15 mouse cellular contexts compared by ENCODE assay signal in the genomic region with DNA sequence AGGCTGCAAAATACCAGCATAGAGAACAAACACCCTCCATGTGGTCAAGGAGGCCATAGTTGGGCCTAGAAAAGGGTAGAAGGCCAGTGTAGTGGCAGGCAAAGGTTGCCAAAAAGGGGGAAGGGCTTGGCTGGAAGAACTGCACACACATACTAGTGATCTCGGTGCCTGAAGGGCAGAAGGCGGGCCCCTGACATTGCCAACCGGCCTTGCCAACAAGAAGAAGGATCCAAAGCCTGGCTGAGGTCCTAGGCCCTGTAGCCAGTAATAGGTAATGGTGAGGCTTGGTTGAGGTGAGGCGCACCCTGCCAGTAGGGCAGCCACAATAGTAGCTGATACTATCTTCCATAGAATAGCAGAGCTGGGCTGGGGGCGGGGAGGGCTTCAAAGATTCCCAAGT.
A peak's percentile ranks its signal among the peaks of the same experiment; 100 is the strongest.
DNase-seq lines count a peak whose midpoint lies in the region; ATAC-seq and TF ChIP-seq lines count a peak whose summit lies in the region.
"Had no signal": no experiment of that assay in that cellular context is flagged by ENCODE, and none has a peak within 500 bp of the region (broad histone marks: within the 10 kb centered on the region; RNA-seq: fewer than 3 reads in every experiment).

No protein-coding gene starts in this region.

- no peak for TF ChIP-seq POLR2A in liver, adult 2 months (IDR thresholded peaks at IDR 0.05; ENCODE audit: extremely low read depth, insufficient read depth, low read length)

- H3K27ac ChIP-seq in liver, adult 2 months (replicated peaks; ENCODE audit: insufficient read depth, low read depth, low read length) = no peak overlapping the region
- H3K27ac ChIP-seq in liver, embryonic 11.5 days (ENCODE audit: low read depth, low read length) = no peak overlapping the region
- H3K27ac ChIP-seq: forebrain, embryonic 15.5 days; intestine, embryonic 15.5 days; liver, embryonic 12.5 days; midbrain, embryonic 13.5 days had no signal

- H3K36me3 ChIP-seq in liver, adult 2 months (ENCODE audit: control insufficient read depth, insufficient read depth, low read length) = no peaks in the 10 kb centered on the region
- H3K36me3 ChIP-seq in liver, embryonic 11.5 days (ENCODE audit: control insufficient read depth, insufficient read depth, low read length) = no peaks in the 10 kb centered on the region
- H3K36me3 ChIP-seq: forebrain, embryonic 15.5 days; intestine, embryonic 15.5 days; liver, embryonic 12.5 days; midbrain, embryonic 13.5 days had no signal

- DNase-seq in gastrocnemius, adult 18-20 months (ENCODE audit: low spot score) = peak; percentile 80
- no peak for DNase-seq in gastrocnemius, postnatal 4 days (ENCODE audit: low spot score in 2 of 2)
- peak; percentile 87 for DNase-seq in liver, adult 2 months (ENCODE audit: extremely low read depth, low read depth, low spot score)
- no peak for DNase-seq in liver, embryonic 11.5 days (ENCODE audit: low spot score)
- peak; percentile 31 for DNase-seq in fat pad, adult 2 months (ENCODE audit: extremely low read depth, low read depth, low spot score)
- peak; percentile 27 to 51 for DNase-seq in kidney, postnatal 36 days
- DNase-seq in frontal cortex, postnatal 10 days (ENCODE audit: low spot score in 2 of 2) = no peak
- DNase-seq in thymus, postnatal 0 days (ENCODE audit: low spot score) = no peak
- DNase-seq: lung, postnatal 36 days; right cerebral cortex, postnatal 14 days; thymus, postnatal 25 days had no signal

- no peak overlapping the region for H3K4me2 ChIP-seq in liver, embryonic 11.5 days
- H3K4me2 ChIP-seq: forebrain, embryonic 15.5 days; intestine, embryonic 15.5 days; liver, embryonic 12.5 days; midbrain, embryonic 13.5 days had no signal

- H3K9ac ChIP-seq in liver, adult 2 months (ENCODE audit: low read depth, low read length) = no peak overlapping the region
- H3K9ac ChIP-seq in liver, embryonic 11.5 days (ENCODE audit: low read depth, low read length) = no peak overlapping the region
- H3K9ac ChIP-seq: forebrain, embryonic 15.5 days; intestine, embryonic 15.5 days; liver, embryonic 12.5 days; midbrain, embryonic 13.5 days had no signal

- peaks cover 6% of the 10 kb centered on the region for H3K4me1 ChIP-seq in liver, adult 2 months (ENCODE audit: control insufficient read depth, insufficient read depth, low read length)
- H3K4me1 ChIP-seq in liver, embryonic 11.5 days (replicated peaks; ENCODE audit: control insufficient read depth, insufficient read depth, low read length) = no peaks in the 10 kb centered on the region
- H3K4me1 ChIP-seq: forebrain, embryonic 15.5 days; intestine, embryonic 15.5 days; liver, embryonic 12.5 days had no signal

- ATAC-seq in liver, embryonic 11.5 days (replicated peaks; ENCODE audit: low FRiP score) = no peak
- ATAC-seq: forebrain, embryonic 15.5 days; intestine, embryonic 15.5 days; liver, embryonic 12.5 days; midbrain, embryonic 13.5 days had no signal

- no peak for TF ChIP-seq CTCF in liver, adult 2 months (IDR thresholded peaks at IDR 0.05; ENCODE audit: low read depth, low read length)

- WGBS in liver, adult 2 months = 41% methylated on average over 5 of the region's 5 CpGs
- WGBS in liver, embryonic 11.5 days = 89% methylated on average over 5 of the region's 5 CpGs

- no peaks in the 10 kb centered on the region for H3K79me2 ChIP-seq in liver, adult 2 months (ENCODE audit: control insufficient read depth, insufficient read depth, low read length)

- H3K27me3 ChIP-seq in liver, adult 2 months (ENCODE audit: control insufficient read depth, insufficient read depth, low read length) = no peaks in the 10 kb centered on the region
- H3K27me3 ChIP-seq in liver, embryonic 11.5 days (replicated peaks; ENCODE audit: control insufficient read depth, insufficient read depth, low read length) = no peaks in the 10 kb centered on the region
- H3K27me3 ChIP-seq: forebrain, embryonic 15.5 days; intestine, embryonic 15.5 days; liver, embryonic 12.5 days; midbrain, embryonic 13.5 days had no signal

- H3K9me3 ChIP-seq in liver, embryonic 11.5 days (ENCODE audit: control insufficient read depth, low read length) = no peaks in the 10 kb centered on the region
- H3K9me3 ChIP-seq: forebrain, embryonic 15.5 days; intestine, embryonic 15.5 days; liver, embryonic 12.5 days; midbrain, embryonic 13.5 days had no signal

- H3K4me3 ChIP-seq in liver, adult 2 months (ENCODE audit: insufficient read depth, low read depth, low read length) = no peak overlapping the region
- no peak overlapping the region for H3K4me3 ChIP-seq in liver, embryonic 11.5 days (ENCODE audit: low read depth, low read length)
- H3K4me3 ChIP-seq: forebrain, embryonic 15.5 days; intestine, embryonic 15.5 days; liver, embryonic 12.5 days; midbrain, embryonic 13.5 days had no signal

Comparison
In these comparisons a context has a peak if more than half of its experiments do, and no peak if none do; other contexts are left out.
1. DNase-seq: peak in gastrocnemius, adult 18-20 months (single experiment), liver, adult 2 months (single experiment), fat pad, adult 2 months (single experiment) and kidney, postnatal 36 days (2 of 2); none in gastrocnemius, postnatal 4 days (0 of 2), liver, embryonic 11.5 days (single experiment), frontal cortex, postnatal 10 days (0 of 2) and thymus, postnatal 0 days (single experiment).